Mouse (Mus musculus): ENCODE results near the gene Pid1. TPM values are rescaled to one million over a fixed set of nuclear protein-coding genes. Genes with fewer than 3 reads are reported as not detected.

The Pid1 gene
- polyA plus RNA-seq (2015; fragmentation: Nextera tagmentation; extraction: Ambion mirVana), result 19.9 and 20.7 TPM in 2 replicates

GRCm38 (mm10) chr1:84363967-84364366, at the start of gene Pid1:
Pid1 (minus strand) TSS chr1:84364180.

Small RNAs within 50 kb of the gene (microRNA-seq; reads per million reads assigned to microRNA genes)
- not detected for gene Mir6353 (ENCODE audit: borderline replicate concordance, insufficient number of aligned reads)
